In genomic region chr17:27118676-27119539, GRCm38 (mm10) we compare ENCODE assay signal across 15 mouse cellular contexts. TPM values are rescaled to one million over a fixed set of nuclear protein-coding genes. Genes with fewer than 3 reads are reported as not detected.
A peak's percentile ranks its signal among the peaks of the same experiment; 100 is the strongest.
DNase-seq lines count a peak whose midpoint lies in the region; ATAC-seq lines count a peak whose summit lies in the region.
"Had no signal": no experiment of that assay in that cellular context is flagged by ENCODE, and none has a peak within 500 bp of the region (broad histone marks: within the 10 kb centered on the region; RNA-seq: fewer than 3 reads in every experiment).

No protein-coding gene starts in this region.

- peaks cover 31% of the 10 kb centered on the region for H3K36me3 ChIP-seq in embryonic facial prominence, embryonic 14.5 days (ENCODE audit: control insufficient read depth, insufficient read depth, low read length)
- peaks cover 59% of the 10 kb centered on the region for H3K36me3 ChIP-seq in embryonic facial prominence, embryonic 10.5 days (replicated peaks)

- H3K4me1 ChIP-seq in embryonic facial prominence, embryonic 14.5 days (ENCODE audit: control insufficient read depth, insufficient read depth, low read length) = no peaks in the 10 kb centered on the region; the same call in 1 of the 2 replicates
- H3K4me1 ChIP-seq in embryonic facial prominence, embryonic 10.5 days = peaks cover 34% of the 10 kb centered on the region

- H3K9me3 ChIP-seq in embryonic facial prominence, embryonic 14.5 days (ENCODE audit: control insufficient read depth, low read length) = no peaks in the 10 kb centered on the region
- 0 out of 2 replicates have a peak, but pooled peaks cover 5% of the 10 kb centered on the region for H3K9me3 ChIP-seq in embryonic facial prominence, embryonic 10.5 days

- peak; percentile 7 for DNase-seq in embryonic facial prominence, embryonic 14.5 days (ENCODE audit: low spot score)
- DNase-seq in embryonic facial prominence, embryonic 10.5 days (ENCODE audit: low spot score) = no peak
- DNase-seq in kidney, postnatal 10 days = peak; percentile 67
- DNase-seq in kidney, adult 11 months = no peak
- peak; percentile 50 for DNase-seq in CD4-positive helper T cell, adult 2 months (ENCODE audit: low read depth, low spot score)
- DNase-seq in induced T-regulatory cell, adult 2 months (ENCODE audit: low read depth) = peak; percentile 42
- DNase-seq in frontal cortex, postnatal 14 days (ENCODE audit: low spot score in 2 of 2) = no peak
- DNase-seq: adrenal gland, postnatal 36 days; cerebellum, postnatal 36 days; thymus, adult 2 months had no signal

- no peak overlapping the region for H3K27ac ChIP-seq in embryonic facial prominence, embryonic 14.5 days (replicated peaks; ENCODE audit: low read depth, low read length)
- no peak overlapping the region for H3K27ac ChIP-seq in embryonic facial prominence, embryonic 10.5 days (replicated peaks)
- H3K27ac ChIP-seq: hindbrain, embryonic 10.5 days had no signal

- H3K9ac ChIP-seq in embryonic facial prominence, embryonic 14.5 days (ENCODE audit: low read depth, low read length) = no peak overlapping the region

- no peaks in the 10 kb centered on the region for H3K27me3 ChIP-seq in embryonic facial prominence, embryonic 14.5 days (replicated peaks; ENCODE audit: control insufficient read depth, insufficient read depth, low read length)
- no peaks in the 10 kb centered on the region for H3K27me3 ChIP-seq in embryonic facial prominence, embryonic 10.5 days (replicated peaks; ENCODE audit: low read depth, poor library complexity, severe bottlenecking)
- H3K27me3 ChIP-seq: CH12.LX had no signal

- 85% methylated on average over 23 of the region's 25 CpGs for WGBS in embryonic facial prominence, embryonic 14.5 days
- WGBS in embryonic facial prominence, embryonic 10.5 days = 88% methylated on average over 25 of the region's 25 CpGs

- H3K4me2 ChIP-seq in embryonic facial prominence, embryonic 14.5 days (ENCODE audit: low read depth, low read length) = no peak overlapping the region

- no peak overlapping the region for H3K4me3 ChIP-seq in embryonic facial prominence, embryonic 14.5 days (ENCODE audit: low read depth, low read length)
- H3K4me3 ChIP-seq in embryonic facial prominence, embryonic 10.5 days = no peak overlapping the region
- H3K4me3 ChIP-seq: erythroblast, embryonic 14.5 days; hindbrain, embryonic 10.5 days had no signal

- no peak for ATAC-seq in embryonic facial prominence, embryonic 14.5 days (ENCODE audit: low read depth)
- ATAC-seq in inflammation-experienced regulatory T-cells, adult 6 months = no peak
- ATAC-seq: lung, postnatal 0 days had no signal

RNA-seq across cellular contexts. Expression of gene Uqcc2, which starts 14.8 kb away (rescaled TPM):
- 343 and 350 TPM in 2 replicates for polyA plus RNA-seq in embryonic facial prominence, embryonic 14.5 days (2014; fragmentation: Nextera tagmentation; extraction: Ambion mirVana)
- 407 and 410 TPM in 2 replicates for polyA plus RNA-seq in embryonic facial prominence, embryonic 10.5 days (2016; fragmentation: Nextera tagmentation; extraction: Ambion mirVana)
- polyA plus RNA-seq in inflammation-experienced regulatory T-cells, adult 6 months (2017; shearing (Covaris generic)) = 100 to 1,000 TPM; 123 to 139 (median 128) TPM

RNA-seq across cellular contexts. Expression of gene Ip6k3, which starts 48.7 kb away (rescaled TPM):
- polyA plus RNA-seq in embryonic facial prominence, embryonic 14.5 days (2014; fragmentation: Nextera tagmentation; extraction: Ambion mirVana) = 0.59 and 1.1 TPM in 2 replicates
- not detected in 2 replicates for polyA plus RNA-seq in embryonic facial prominence, embryonic 10.5 days (2016; fragmentation: Nextera tagmentation; extraction: Ambion mirVana)
- not detected for polyA plus RNA-seq in inflammation-experienced regulatory T-cells, adult 6 months (2017; shearing (Covaris generic))
- polyA plus RNA-seq: erythroblast, embryonic 14.5 days had no signal

Comparison
In these comparisons a context has a peak if more than half of its experiments do, and no peak if none do; other contexts are left out.
1. DNase-seq: peak in embryonic facial prominence, embryonic 14.5 days (single experiment), kidney, postnatal 10 days (single experiment), CD4-positive helper T cell, adult 2 months (single experiment) and induced T-regulatory cell, adult 2 months (single experiment); none in embryonic facial prominence, embryonic 10.5 days (single experiment), kidney, adult 11 months (single experiment) and frontal cortex, postnatal 14 days (0 of 2).